ENCODE assay signal across 10 mouse cellular contexts in the genomic region with DNA sequence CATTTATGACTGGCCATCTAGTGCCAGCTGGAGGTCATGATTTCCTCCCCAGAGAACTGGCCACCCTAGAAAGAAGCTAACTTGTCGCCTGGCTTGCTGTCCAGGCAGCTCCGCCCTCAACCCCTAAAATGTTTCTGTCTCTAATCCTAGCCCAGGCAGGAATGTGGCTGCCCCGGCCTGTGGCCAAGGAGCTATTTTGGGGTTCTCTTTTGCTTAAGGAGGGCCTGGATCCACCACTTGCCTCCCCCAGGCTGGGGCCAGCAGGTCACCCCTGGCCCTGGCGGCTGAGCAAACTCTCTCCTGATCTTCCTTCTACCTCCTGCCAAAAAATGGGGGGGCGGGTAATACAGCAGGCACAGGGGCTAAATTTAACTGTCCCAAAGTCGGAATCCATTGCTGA. TPM values are rescaled to one million over a fixed set of nuclear protein-coding genes. Genes with fewer than 3 reads are reported as not detected.
DNase-seq lines count a peak whose midpoint lies in the region; ATAC-seq and TF ChIP-seq lines count a peak whose summit lies in the region.
"Had no signal": no experiment of that assay in that cellular context is flagged by ENCODE, and none has a peak within 500 bp of the region (broad histone marks: within the 10 kb centered on the region; RNA-seq: fewer than 3 reads in every experiment).

No protein-coding gene starts in this region.

- TF ChIP-seq EP300 in heart, adult 2 months (IDR thresholded peaks at IDR 0.05; ENCODE audit: insufficient read depth, low read depth, low read length), result peak; percentile 84
- TF ChIP-seq EP300 in stomach, postnatal 0 days (optimal IDR thresholded peaks at IDR 0.05), result no peak

- DNase-seq in heart, adult 2 months, result peak; percentile 80 to 88
- peak; percentile 40 to 57 for DNase-seq in kidney, postnatal 25 days
- DNase-seq in stomach, postnatal 0 days (ENCODE audit: low spot score), result no peak
- no peak for DNase-seq in left cerebral cortex, postnatal 25 days (ENCODE audit: low spot score in 2 of 2)
- DNase-seq in thymus, postnatal 0 days (ENCODE audit: low spot score), result no peak
- DNase-seq: cerebellum, postnatal 36 days had no signal

- no peak overlapping the region for H3K9ac ChIP-seq in neural tube, embryonic 12.5 days
- no peak overlapping the region for H3K9ac ChIP-seq in neural tube, embryonic 15.5 days (replicated peaks)
- H3K9ac ChIP-seq in heart, adult 2 months (ENCODE audit: low read depth, low read length), result no peak overlapping the region
- 0 out of 2 replicates have a peak overlapping the region, but pooled peaks have one; percentile 41 for H3K9ac ChIP-seq in stomach, postnatal 0 days (ENCODE audit: low read length)
- H3K9ac ChIP-seq in forebrain, embryonic 13.5 days, result no peak overlapping the region

- H3K79me2 ChIP-seq in heart, adult 2 months (replicated peaks; ENCODE audit: control insufficient read depth, insufficient read depth, low read length), result no peaks in the 10 kb centered on the region

- intact Hi-C loops in heart, adult 2 months (cut with DNase I), result no loop called here
- intact Hi-C loops in left cerebral cortex, postnatal 25 days (cut with DNase I), result no loop called here

- WGBS in neural tube, embryonic 12.5 days, result 66% methylated on average over 6 of the region's 6 CpGs
- WGBS in neural tube, embryonic 15.5 days, result 59% methylated on average over 6 of the region's 6 CpGs
- 33% methylated on average over 6 of the region's 6 CpGs for WGBS in heart, adult 2 months
- WGBS in stomach, postnatal 0 days, result 29% methylated on average over 6 of the region's 6 CpGs
- 68% methylated on average over 6 of the region's 6 CpGs for WGBS in forebrain, embryonic 13.5 days

- H3K27ac ChIP-seq in neural tube, embryonic 12.5 days, result no peak overlapping the region
- H3K27ac ChIP-seq in neural tube, embryonic 15.5 days (replicated peaks), result no peak overlapping the region
- H3K27ac ChIP-seq in heart, adult 2 months, result peak overlapping the region; percentile 97
- peak overlapping the region; percentile 83 for H3K27ac ChIP-seq in stomach, postnatal 0 days (replicated peaks)
- no peak overlapping the region for H3K27ac ChIP-seq in forebrain, embryonic 13.5 days

- H3K4me1 ChIP-seq in neural tube, embryonic 12.5 days, result peaks cover 38% of the 10 kb centered on the region
- H3K4me1 ChIP-seq in neural tube, embryonic 15.5 days, result peaks cover 51% of the 10 kb centered on the region
- H3K4me1 ChIP-seq in heart, adult 2 months (ENCODE audit: control insufficient read depth, insufficient read depth, low read length), result peaks cover 5% of the 10 kb centered on the region
- H3K4me1 ChIP-seq in stomach, postnatal 0 days (replicated peaks; ENCODE audit: control insufficient read depth, insufficient read depth), result peaks cover 15% of the 10 kb centered on the region
- peaks cover 20% of the 10 kb centered on the region for H3K4me1 ChIP-seq in forebrain, embryonic 13.5 days

- no peak for TF ChIP-seq POLR2A in heart, adult 2 months (IDR thresholded peaks at IDR 0.05; ENCODE audit: insufficient read depth, low read depth, low read length)

- peak overlapping the region; percentile 22; the same call in 1 of the 2 replicates for H3K4me2 ChIP-seq in neural tube, embryonic 12.5 days (replicated peaks)
- H3K4me2 ChIP-seq in neural tube, embryonic 15.5 days, result no peak overlapping the region
- H3K4me2 ChIP-seq in stomach, postnatal 0 days (replicated peaks; ENCODE audit: low read depth), result peak overlapping the region; percentile 69
- H3K4me2 ChIP-seq in forebrain, embryonic 13.5 days, result no peak overlapping the region

- no peak overlapping the region for H3K4me3 ChIP-seq in neural tube, embryonic 12.5 days
- H3K4me3 ChIP-seq in neural tube, embryonic 15.5 days (replicated peaks), result no peak overlapping the region
- H3K4me3 ChIP-seq in heart, adult 2 months, result no peak overlapping the region
- peak overlapping the region; percentile 54; the same call in 1 of the 2 replicates for H3K4me3 ChIP-seq in stomach, postnatal 0 days (ENCODE audit: low read depth, low read length)
- no peak overlapping the region for H3K4me3 ChIP-seq in forebrain, embryonic 13.5 days

- H3K36me3 ChIP-seq in neural tube, embryonic 12.5 days, result peaks cover 73% of the 10 kb centered on the region
- H3K36me3 ChIP-seq in neural tube, embryonic 15.5 days, result peaks cover 66% of the 10 kb centered on the region
- H3K36me3 ChIP-seq in heart, adult 2 months (ENCODE audit: control insufficient read depth, insufficient read depth, low read length), result peaks cover 3% of the 10 kb centered on the region
- H3K36me3 ChIP-seq in stomach, postnatal 0 days (ENCODE audit: control insufficient read depth, insufficient read depth, low read length), result peaks cover 23% of the 10 kb centered on the region
- peaks cover 78% of the 10 kb centered on the region for H3K36me3 ChIP-seq in forebrain, embryonic 13.5 days (ENCODE audit: poor library complexity, severe bottlenecking)

- no peaks in the 10 kb centered on the region; the same call in 1 of the 2 replicates for H3K27me3 ChIP-seq in neural tube, embryonic 12.5 days (replicated peaks)
- H3K27me3 ChIP-seq in neural tube, embryonic 15.5 days (replicated peaks), result no peaks in the 10 kb centered on the region
- H3K27me3 ChIP-seq in heart, adult 2 months (ENCODE audit: control insufficient read depth, insufficient read depth, low read length), result no peaks in the 10 kb centered on the region
- no peaks in the 10 kb centered on the region for H3K27me3 ChIP-seq in stomach, postnatal 0 days (ENCODE audit: control insufficient read depth, insufficient read depth, low read length)
- no peaks in the 10 kb centered on the region for H3K27me3 ChIP-seq in forebrain, embryonic 13.5 days

- TF ChIP-seq CTCF in heart, adult 2 months (IDR thresholded peaks at IDR 0.05), result no peak
- no peak for TF ChIP-seq CTCF in stomach, postnatal 0 days (IDR thresholded peaks at IDR 0.05; ENCODE audit: low read depth)

- no peaks in the 10 kb centered on the region for H3K9me3 ChIP-seq in neural tube, embryonic 12.5 days
- no peaks in the 10 kb centered on the region for H3K9me3 ChIP-seq in neural tube, embryonic 15.5 days (replicated peaks)
- no peaks in the 10 kb centered on the region for H3K9me3 ChIP-seq in stomach, postnatal 0 days (ENCODE audit: control insufficient read depth, low read length)
- no peaks in the 10 kb centered on the region for H3K9me3 ChIP-seq in forebrain, embryonic 13.5 days (replicated peaks)

- ATAC-seq in neural tube, embryonic 12.5 days (ENCODE audit: low FRiP score, low read depth), result no peak
- ATAC-seq in neural tube, embryonic 15.5 days (ENCODE audit: low FRiP score), result no peak
- ATAC-seq in stomach, postnatal 0 days (ENCODE audit: low FRiP score, low TSS enrichment), result no peak; the same call in 1 of the 2 replicates
- ATAC-seq in forebrain, embryonic 13.5 days, result no peak

RNA-seq across cellular contexts. Expression of a gene that starts 0.6 kb away (rescaled TPM):
- 13.7 and 18.2 TPM in 2 replicates for polyA plus RNA-seq in neural tube, embryonic 12.5 days (2016; fragmentation: Nextera tagmentation; extraction: Ambion mirVana)
- 10.0 and 14.9 TPM in 2 replicates for polyA plus RNA-seq in neural tube, embryonic 15.5 days (2015; fragmentation: Nextera tagmentation; extraction: Ambion mirVana)
- 100 to 1,000 TPM; 482 to 516 TPM for total RNA-seq in heart, adult 2 months (2021)
- 1,225 and 1,460 TPM in 2 replicates for polyA plus RNA-seq in heart, adult 2 months (2012; rRNA removed)
- 91.3 and 103 TPM in 2 replicates for polyA plus RNA-seq in stomach, postnatal 0 days (2015; fragmentation: Nextera tagmentation; extraction: Ambion mirVana)
- 10 to 100 TPM; 25.0 to 37.5 TPM for total RNA-seq in left cerebral cortex, postnatal 25 days (2021)
- 2.8 and 3.7 TPM in 2 replicates for polyA plus RNA-seq in thymus, postnatal 0 days (2015; fragmentation: Nextera tagmentation; extraction: Ambion mirVana)
- polyA plus RNA-seq in forebrain, embryonic 13.5 days (2015; fragmentation: Nextera tagmentation; extraction: Ambion mirVana), result 8.3 and 9.4 TPM in 2 replicates

RNA-seq across cellular contexts. Expression of a gene that starts 7.1 kb away (rescaled TPM):
- polyA plus RNA-seq in neural tube, embryonic 12.5 days (2016; fragmentation: Nextera tagmentation; extraction: Ambion mirVana), result 29.6 and 30.7 TPM in 2 replicates
- 30.3 and 35.8 TPM in 2 replicates for polyA plus RNA-seq in neural tube, embryonic 15.5 days (2015; fragmentation: Nextera tagmentation; extraction: Ambion mirVana)
- total RNA-seq in heart, adult 2 months (2021), result 10 to 100 TPM; 47.8 to 54.9 TPM
- 70.9 and 79.4 TPM in 2 replicates for polyA plus RNA-seq in heart, adult 2 months (2012; rRNA removed)
- polyA plus RNA-seq in stomach, postnatal 0 days (2015; fragmentation: Nextera tagmentation; extraction: Ambion mirVana), result 4.5 and 7.0 TPM in 2 replicates
- total RNA-seq in left cerebral cortex, postnatal 25 days (2021), result 100 to 1,000 TPM; 138 to 142 TPM
- polyA plus RNA-seq in thymus, postnatal 0 days (2015; fragmentation: Nextera tagmentation; extraction: Ambion mirVana), result 4.3 and 5.0 TPM in 2 replicates
- polyA plus RNA-seq in forebrain, embryonic 13.5 days (2015; fragmentation: Nextera tagmentation; extraction: Ambion mirVana), result 20.6 and 22.6 TPM in 2 replicates

RNA-seq across cellular contexts. Expression of a gene that starts 11.3 kb away (rescaled TPM):
- 4.5 and 5.2 TPM in 2 replicates for polyA plus RNA-seq in neural tube, embryonic 12.5 days (2016; fragmentation: Nextera tagmentation; extraction: Ambion mirVana)
- polyA plus RNA-seq in neural tube, embryonic 15.5 days (2015; fragmentation: Nextera tagmentation; extraction: Ambion mirVana), result 1.8 and 3.1 TPM in 2 replicates
- total RNA-seq in heart, adult 2 months (2021), result 1 to 10 TPM; 7.1 to 8.2 TPM
- 26.0 and 29.8 TPM in 2 replicates for polyA plus RNA-seq in heart, adult 2 months (2012; rRNA removed)
- 6.1 and 7.7 TPM in 2 replicates for polyA plus RNA-seq in stomach, postnatal 0 days (2015; fragmentation: Nextera tagmentation; extraction: Ambion mirVana)
- total RNA-seq in left cerebral cortex, postnatal 25 days (2021), result 1 to 10 TPM; 1.6 to 2.2 TPM
- polyA plus RNA-seq in thymus, postnatal 0 days (2015; fragmentation: Nextera tagmentation; extraction: Ambion mirVana), result 1.2 and 1.5 TPM in 2 replicates
- polyA plus RNA-seq in forebrain, embryonic 13.5 days (2015; fragmentation: Nextera tagmentation; extraction: Ambion mirVana), result 3.5 and 4.1 TPM in 2 replicates

RNA-seq across cellular contexts. Expression of a gene that starts 28.6 kb away (rescaled TPM):
- not detected in 2 replicates for polyA plus RNA-seq in neural tube, embryonic 12.5 days (2016; fragmentation: Nextera tagmentation; extraction: Ambion mirVana)
- 0.24 TPM in 1 of 2 replicates, not detected in the other for polyA plus RNA-seq in neural tube, embryonic 15.5 days (2015; fragmentation: Nextera tagmentation; extraction: Ambion mirVana)
- not detected for total RNA-seq in heart, adult 2 months (2021)
- 0.06 TPM in 1 of 2 replicates, not detected in the other for polyA plus RNA-seq in heart, adult 2 months (2012; rRNA removed)
- not detected in 2 replicates for polyA plus RNA-seq in stomach, postnatal 0 days (2015; fragmentation: Nextera tagmentation; extraction: Ambion mirVana)
- total RNA-seq in left cerebral cortex, postnatal 25 days (2021), result under 1 TPM; 0.14 to 0.30 TPM
- not detected in 2 replicates for polyA plus RNA-seq in thymus, postnatal 0 days (2015; fragmentation: Nextera tagmentation; extraction: Ambion mirVana)
- polyA plus RNA-seq in forebrain, embryonic 13.5 days (2015; fragmentation: Nextera tagmentation; extraction: Ambion mirVana), result not detected in 2 replicates

RNA-seq across cellular contexts. Expression of a gene that starts 35.1 kb away (rescaled TPM):
- 1.0 and 1.1 TPM in 2 replicates for polyA plus RNA-seq in neural tube, embryonic 12.5 days (2016; fragmentation: Nextera tagmentation; extraction: Ambion mirVana)
- 7.5 and 8.2 TPM in 2 replicates for polyA plus RNA-seq in neural tube, embryonic 15.5 days (2015; fragmentation: Nextera tagmentation; extraction: Ambion mirVana)
- total RNA-seq in heart, adult 2 months (2021), result not detected
- 0.09 TPM in 1 of 2 replicates, not detected in the other for polyA plus RNA-seq in heart, adult 2 months (2012; rRNA removed)
- 0.72 and 0.76 TPM in 2 replicates for polyA plus RNA-seq in stomach, postnatal 0 days (2015; fragmentation: Nextera tagmentation; extraction: Ambion mirVana)
- total RNA-seq in left cerebral cortex, postnatal 25 days (2021), result under 1 TPM; 0.25 to 0.32 TPM
- 0.70 and 0.72 TPM in 2 replicates for polyA plus RNA-seq in thymus, postnatal 0 days (2015; fragmentation: Nextera tagmentation; extraction: Ambion mirVana)
- polyA plus RNA-seq in forebrain, embryonic 13.5 days (2015; fragmentation: Nextera tagmentation; extraction: Ambion mirVana), result 1.2 and 1.4 TPM in 2 replicates
- polyA plus RNA-seq: large intestine, adult 2 months had no signal

Comparison
In these comparisons a context has a peak if more than half of its experiments do, and no peak if none do; other contexts are left out.
1. H3K4me2 ChIP-seq: peak in neural tube, embryonic 12.5 days (single experiment) and stomach, postnatal 0 days (single experiment); none in neural tube, embryonic 15.5 days (single experiment) and forebrain, embryonic 13.5 days (single experiment).
2. H3K27ac ChIP-seq: peak in heart, adult 2 months (single experiment) and stomach, postnatal 0 days (single experiment); none in neural tube, embryonic 12.5 days (single experiment), neural tube, embryonic 15.5 days (single experiment) and forebrain, embryonic 13.5 days (single experiment).
3. DNase-seq: peak in heart, adult 2 months (2 of 2) and kidney, postnatal 25 days (2 of 2); none in stomach, postnatal 0 days (single experiment), left cerebral cortex, postnatal 25 days (0 of 2) and thymus, postnatal 0 days (single experiment).
4. RNA of a gene that starts 0.6 kb away (polyA plus RNA-seq): 1,225 to 1,460 TPM in heart, adult 2 months; 91.3 to 103 TPM in stomach, postnatal 0 days, 13.7 to 18.2 TPM in neural tube, embryonic 12.5 days, 10.0 to 14.9 TPM in neural tube, embryonic 15.5 days, 8.3 to 9.4 TPM in forebrain, embryonic 13.5 days and 2.8 to 3.7 TPM in thymus, postnatal 0 days; every median in the first group is over 10 times any median in the second.